ENCODE assay signal across 9 mouse cellular contexts in the genomic region with DNA sequence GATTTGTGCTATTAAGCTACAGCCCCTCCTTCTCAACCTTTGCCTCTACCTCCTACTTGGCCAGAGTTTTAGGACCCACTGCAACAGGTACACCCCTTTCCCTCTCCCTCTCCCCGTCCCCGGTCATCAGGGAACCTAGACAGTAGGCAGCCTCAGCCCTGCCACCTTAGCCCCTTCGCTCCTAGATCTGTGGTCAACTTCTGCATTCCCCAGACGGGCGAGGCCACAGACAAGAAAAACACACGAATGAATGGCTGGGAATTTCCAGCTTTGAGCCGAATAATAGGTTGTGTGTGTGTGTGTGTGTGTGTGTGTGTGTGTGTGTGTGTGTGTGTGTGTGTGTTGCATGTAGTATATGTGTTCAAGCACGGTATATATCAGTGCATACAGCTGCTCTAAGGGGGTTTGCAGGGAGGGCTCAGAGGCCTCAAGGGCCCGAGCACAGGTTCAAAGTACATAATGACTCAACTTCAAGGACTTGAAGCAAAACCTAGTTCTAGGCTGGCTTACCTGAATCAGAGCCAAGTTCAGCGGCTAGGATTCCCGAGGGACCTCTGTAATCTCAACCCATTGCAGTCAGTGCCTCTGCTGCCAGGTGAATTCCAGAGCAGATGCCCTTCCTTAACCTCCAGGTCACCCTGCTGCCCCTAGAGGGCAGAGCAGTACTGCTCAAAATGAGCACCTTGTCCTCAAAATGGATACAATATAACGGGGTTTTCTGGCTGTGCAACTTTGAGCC. TPM values are rescaled to one million over a fixed set of nuclear protein-coding genes. Genes with fewer than 3 reads are reported as not detected.
DNase-seq lines count a peak whose midpoint lies in the region; ATAC-seq and TF ChIP-seq lines count a peak whose summit lies in the region.
"Had no signal": no experiment of that assay in that cellular context is flagged by ENCODE, and none has a peak within 500 bp of the region (broad histone marks: within the 10 kb centered on the region; RNA-seq: fewer than 3 reads in every experiment).

No protein-coding gene starts in this region.

- peak overlapping the region; percentile 64 for H3K27ac ChIP-seq in kidney, adult 2 months (ENCODE audit: insufficient read depth, low read depth, low read length)

- no peak for TF ChIP-seq POLR2A in kidney, adult 2 months (IDR thresholded peaks at IDR 0.05; ENCODE audit: low read depth, low read length)

- ATAC-seq in megakaryocyte-erythroid progenitor cell, adult 5-6 weeks (replicated peaks; ENCODE audit: low FRiP score, low TSS enrichment, poor library complexity, severe bottlenecking), result peak; percentile 49; the same call in 1 of the 2 replicates

- 28% methylated on average over 12 of the region's 12 CpGs for WGBS in kidney, adult 2 months

- H3K4me3 ChIP-seq in kidney, adult 2 months (ENCODE audit: insufficient read depth, low read depth, low read length), result no peak overlapping the region

- no peaks in the 10 kb centered on the region for H3K27me3 ChIP-seq in kidney, adult 2 months (replicated peaks; ENCODE audit: control insufficient read depth, insufficient read depth, low read length)

- H3K4me1 ChIP-seq in kidney, adult 2 months (ENCODE audit: control insufficient read depth, insufficient read depth, low read length), result peaks cover 57% of the 10 kb centered on the region

- peak; percentile 47 for DNase-seq in gastrocnemius, adult 18-20 months (ENCODE audit: low spot score)
- no peak for DNase-seq in gastrocnemius, postnatal 4 days (ENCODE audit: low spot score in 2 of 2)
- peak; percentile 80 for DNase-seq in CD4-positive, CD25-positive, alpha-beta regulatory T cell, adult 2 months (ENCODE audit: low read depth, low spot score)
- DNase-seq in c-Kit-positive CD71-positive TER-119-negative erythroid progenitor cells, embryonic 14.5 days (ENCODE audit: low read depth), result peak; percentile 51
- peak; percentile 89 for DNase-seq in kidney, adult 2 months
- peak; percentile 32 for DNase-seq in yolk sac, embryonic 10.5 days (ENCODE audit: low spot score)
- DNase-seq in urinary bladder, postnatal 4 days (ENCODE audit: low spot score in 2 of 2), result no peak

- peak; percentile 64 for TF ChIP-seq CTCF in kidney, adult 2 months (conservative IDR thresholded peaks at IDR 0.05; ENCODE audit: insufficient read depth, insufficient read length, low read depth, low read length)

- H3K36me3 ChIP-seq in kidney, adult 2 months (ENCODE audit: control insufficient read depth, insufficient read depth, low read length), result no peaks in the 10 kb centered on the region

RNA-seq across cellular contexts. Expression of a gene that starts 13.6 kb away (rescaled TPM):
- 1 to 10 TPM in 1 of 2 experiments, under 1 TPM in 1; 0.71 to 1.5 TPM for total RNA-seq in gastrocnemius, adult 18-20 months (2021)
- total RNA-seq in gastrocnemius, postnatal 4 days (2021), result 1 to 10 TPM; 2.1 to 2.3 TPM
- polyA plus RNA-seq in kidney, adult 2 months (2012; rRNA removed), result 148 and 169 TPM in 2 replicates
- total RNA-seq in megakaryocyte-erythroid progenitor cell, adult 5-6 weeks (2014; fragmentation: Nextera tagmentation), result 0.35 TPM in 1 of 2 replicates, not detected in the other
- not detected in 2 replicates for total RNA-seq in megakaryocyte-erythroid progenitor cell, adult 5-6 weeks (2017)

RNA-seq across cellular contexts. Expression of a gene that starts 24.8 kb away (rescaled TPM):
- total RNA-seq in gastrocnemius, adult 18-20 months (2021), result not detected
- not detected for total RNA-seq in gastrocnemius, postnatal 4 days (2021)
- 0.64 and 1.0 TPM in 2 replicates for polyA plus RNA-seq in kidney, adult 2 months (2012; rRNA removed)
- total RNA-seq in megakaryocyte-erythroid progenitor cell, adult 5-6 weeks (2014; fragmentation: Nextera tagmentation), result 1.6 and 2.0 TPM in 2 replicates
- total RNA-seq in megakaryocyte-erythroid progenitor cell, adult 5-6 weeks (2017), result 5.6 and 6.0 TPM in 2 replicates
- polyA plus RNA-seq: liver, embryonic 16.5 days had no signal

RNA-seq across cellular contexts. Expression of a gene that starts 40.0 kb away (rescaled TPM):
- not detected for total RNA-seq in gastrocnemius, adult 18-20 months (2021)
- total RNA-seq in gastrocnemius, postnatal 4 days (2021), result not detected
- polyA plus RNA-seq in kidney, adult 2 months (2012; rRNA removed), result 0.87 and 3.7 TPM in 2 replicates
- total RNA-seq in megakaryocyte-erythroid progenitor cell, adult 5-6 weeks (2014; fragmentation: Nextera tagmentation), result not detected in 2 replicates
- total RNA-seq in megakaryocyte-erythroid progenitor cell, adult 5-6 weeks (2017), result not detected in 2 replicates

RNA-seq across cellular contexts. Expression of a gene that starts 52.7 kb away (rescaled TPM):
- total RNA-seq in gastrocnemius, adult 18-20 months (2021), result 100 to 1,000 TPM; 392 to 399 TPM
- 100 to 1,000 TPM; 179 to 186 TPM for total RNA-seq in gastrocnemius, postnatal 4 days (2021)
- polyA plus RNA-seq in kidney, adult 2 months (2012; rRNA removed), result 378 and 521 TPM in 2 replicates
- total RNA-seq in megakaryocyte-erythroid progenitor cell, adult 5-6 weeks (2014; fragmentation: Nextera tagmentation), result 64.1 and 92.7 TPM in 2 replicates
- 46.0 and 49.4 TPM in 2 replicates for total RNA-seq in megakaryocyte-erythroid progenitor cell, adult 5-6 weeks (2017)

RNA-seq across cellular contexts. Expression of a gene that starts 52.7 kb away (rescaled TPM):
- total RNA-seq in gastrocnemius, adult 18-20 months (2021), result 10 to 100 TPM; 30.8 to 38.8 TPM
- 10 to 100 TPM; 39.0 to 41.3 TPM for total RNA-seq in gastrocnemius, postnatal 4 days (2021)
- 55.8 and 71.2 TPM in 2 replicates for polyA plus RNA-seq in kidney, adult 2 months (2012; rRNA removed)
- total RNA-seq in megakaryocyte-erythroid progenitor cell, adult 5-6 weeks (2014; fragmentation: Nextera tagmentation), result 52.3 and 71.1 TPM in 2 replicates
- total RNA-seq in megakaryocyte-erythroid progenitor cell, adult 5-6 weeks (2017), result 31.6 and 38.2 TPM in 2 replicates

Comparison
In these comparisons a context has a peak if more than half of its experiments do, and no peak if none do; other contexts are left out.
1. DNase-seq: peak in gastrocnemius, adult 18-20 months (single experiment), CD4-positive, CD25-positive, alpha-beta regulatory T cell, adult 2 months (single experiment), c-Kit-positive CD71-positive TER-119-negative erythroid progenitor cells, embryonic 14.5 days (single experiment), kidney, adult 2 months (single experiment) and yolk sac, embryonic 10.5 days (single experiment); none in gastrocnemius, postnatal 4 days (0 of 2) and urinary bladder, postnatal 4 days (0 of 2).